Mouse (Mus musculus) spleen, adult 2 months (tissue): ENCODE results near the gene Dus1l. TPM values are rescaled to one million over a fixed set of nuclear protein-coding genes. Genes with fewer than 3 reads are reported as not detected.
A peak's percentile ranks its signal among the peaks of the same experiment; 100 is the strongest.

Experiments used
- DNase-seq, 2 experiments: peaks; one replicate each; pipeline versions ENCODE4 v3.0.0 to v3.0.0-alpha.2; 2012 to 2021; ENCODE audit warnings: low spot score in 2 of 2, low read depth in 1 of 2
- H3K27ac ChIP-seq: fragments of 200-500 bp; 2 replicates; pipeline ENCODE4 v1.5.1; 2012; ENCODE audit warnings: low read length, inconsistent platforms; ENCODE audit not compliant: insufficient read depth
- H3K27me3 ChIP-seq: fragments of 200-500 bp; 2 replicates; pipeline ENCODE4 v1.6.1; 2012; ENCODE audit warnings: mild to moderate bottlenecking, moderate library complexity, low read length, inconsistent platforms; ENCODE audit not compliant: control insufficient read depth, insufficient read depth
- H3K36me3 ChIP-seq: fragments of 200-500 bp; 2 replicates; pipeline ENCODE4 v1.6.1; 2012; ENCODE audit warnings: mild to moderate bottlenecking, low read length, inconsistent platforms; ENCODE audit not compliant: control insufficient read depth, insufficient read depth
- H3K4me1 ChIP-seq: fragments of 200-500 bp; 2 replicates; pipeline ENCODE4 v1.6.1; 2011; ENCODE audit warnings: inconsistent platforms; ENCODE audit not compliant: control insufficient read depth, insufficient read depth, insufficient read length
- H3K4me3 ChIP-seq: fragments of 200-500 bp; 2 replicates; pipeline ENCODE4 v1.5.1; 2011; ENCODE audit warnings: mild to moderate bottlenecking, inconsistent platforms; ENCODE audit not compliant: insufficient read depth, insufficient read length; ENCODE audit errors: extremely low read depth
- CTCF ChIP-seq: fragments of 200-500 bp; IDR thresholded peaks from 2 replicates; pipeline ENCODE4 v1.5.1; 2011; ENCODE audit warnings: mild to moderate bottlenecking, inconsistent platforms; ENCODE audit not compliant: insufficient read depth, insufficient read length, insufficient replicate concordance; ENCODE audit errors: extremely low read depth
- POLR2A ChIP-seq: fragments of 200-500 bp; IDR thresholded peaks from 2 replicates; pipeline ENCODE4 v1.6.1; 2011; ENCODE audit warnings: low read depth, low read length, inconsistent platforms
- WGBS: fragments of 180-500 bp; shearing (Covaris S2); methylation state at CpG from one replicate; pipeline ENCODE4 v1.1.7; 2018; 5-methylcytosine and 5-hydroxymethylcytosine counted together
- polyA plus RNA-seq: library from polyadenylated mRNA; depleted of rRNA; stranded (reverse); fragments of >200 nt; gene quantifications from 2 replicates; pipeline ENCODE4 v1.2.3, GENCODE M21; 2012

The Dus1l gene
- polyA plus RNA-seq, 1 experiment, result 35.0 TPM

DNA sequence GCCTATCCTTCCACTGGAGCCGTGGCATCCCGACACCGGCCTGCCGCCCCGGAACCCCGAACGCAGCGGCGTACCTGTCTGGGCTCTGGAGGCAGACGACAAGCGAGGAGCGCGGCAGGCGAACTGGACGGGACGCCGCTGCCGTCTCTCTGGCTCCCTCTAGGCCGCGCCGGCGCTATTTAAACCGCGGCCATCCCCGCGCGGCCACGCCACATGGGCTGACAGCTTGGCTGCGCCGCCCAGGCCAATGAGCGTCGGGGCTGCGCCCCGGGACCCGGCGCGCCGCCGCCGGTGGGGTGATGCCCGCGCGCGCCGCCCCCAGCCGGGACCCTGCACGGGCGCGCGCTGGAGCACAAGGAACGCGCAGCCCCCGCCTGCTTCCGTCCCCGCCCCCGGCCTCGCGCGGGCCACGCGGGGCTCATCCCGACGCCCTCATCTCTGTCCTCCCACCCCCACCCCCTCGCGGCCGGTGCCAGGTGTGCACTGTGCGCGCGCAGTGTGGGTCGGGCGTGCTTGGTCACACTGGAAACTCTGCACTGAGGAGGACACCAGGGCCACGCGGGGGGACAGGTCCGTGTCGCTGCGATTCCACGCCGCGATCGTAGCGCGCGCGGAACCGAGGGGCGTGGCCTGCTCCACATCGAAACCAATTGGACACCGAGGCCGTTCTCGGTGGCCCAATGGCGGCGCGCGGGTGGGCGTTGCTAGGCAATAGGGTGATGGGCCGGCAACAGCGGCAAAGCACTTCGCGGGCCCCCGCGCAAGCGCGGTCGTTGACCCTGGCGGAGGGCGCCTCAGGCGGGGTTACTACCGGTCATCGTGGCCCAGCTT is 28.0 kb upstream of the Dus1l start, which contains the start of gene Fasn:
Gene Fasn, minus strand, starts transcription at position 592 of the 831 bp plus-strand sequence.
- under 1% methylated on average over 104 of the region's 109 CpGs for WGBS
- TF ChIP-seq CTCF (peak; percentile 33; the same call in 1 of the 2 replicates), POLR2A (peak; percentile 98)

DNA sequence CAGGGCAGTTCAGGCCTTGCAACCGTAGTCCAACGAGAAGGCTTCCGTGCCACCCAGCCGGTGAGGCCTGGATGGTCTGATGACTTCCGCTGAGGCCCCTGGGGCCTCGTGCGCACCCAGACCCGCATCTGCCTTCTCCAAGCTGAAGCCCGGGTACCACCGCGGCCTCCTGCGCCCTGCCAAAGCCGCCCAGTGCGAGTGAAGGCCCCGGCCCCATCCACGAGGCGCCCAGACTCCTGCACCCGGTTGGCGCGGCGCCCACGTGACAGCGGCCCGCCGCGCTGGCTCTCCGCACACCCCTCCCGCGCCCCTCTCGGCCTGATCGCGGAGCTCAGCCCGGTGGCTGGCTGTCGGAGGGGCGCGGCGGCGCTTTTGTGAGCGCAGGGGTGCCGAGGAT is 27.3 kb upstream of the Dus1l start:
- DNase-seq, result no peak
- no peak for TF ChIP-seq CTCF
- no peak for TF ChIP-seq POLR2A
- peak overlapping the region; percentile 90 for H3K27ac ChIP-seq
- peak overlapping the region; percentile 88 for H3K4me3 ChIP-seq
- peaks cover 21% of the 10 kb centered on the region for H3K36me3 ChIP-seq
- WGBS, result under 1% methylated on average over 40 of the region's 40 CpGs
- H3K4me1 ChIP-seq, result peaks cover 12% of the 10 kb centered on the region; the same call in 1 of the 2 replicates
- H3K27me3 ChIP-seq, result no peaks in the 10 kb centered on the region

More for the DNA sequence above, 28.0 kb upstream of the Dus1l start, which contains the start of gene Fasn:
- H3K36me3 ChIP-seq, result peaks cover 17% of the 10 kb centered on the region
- H3K27ac ChIP-seq, result peak within 1 kb of the TSS; percentile 90
- peaks cover 12% of the 10 kb centered on the region; the same call in 1 of the 2 replicates for H3K4me1 ChIP-seq
- H3K27me3 ChIP-seq, result no peaks in the 10 kb centered on the region
- peak within 1 kb of the TSS; percentile 88 for H3K4me3 ChIP-seq
- peak; percentile 87 to 95 for DNase-seq

DNA sequence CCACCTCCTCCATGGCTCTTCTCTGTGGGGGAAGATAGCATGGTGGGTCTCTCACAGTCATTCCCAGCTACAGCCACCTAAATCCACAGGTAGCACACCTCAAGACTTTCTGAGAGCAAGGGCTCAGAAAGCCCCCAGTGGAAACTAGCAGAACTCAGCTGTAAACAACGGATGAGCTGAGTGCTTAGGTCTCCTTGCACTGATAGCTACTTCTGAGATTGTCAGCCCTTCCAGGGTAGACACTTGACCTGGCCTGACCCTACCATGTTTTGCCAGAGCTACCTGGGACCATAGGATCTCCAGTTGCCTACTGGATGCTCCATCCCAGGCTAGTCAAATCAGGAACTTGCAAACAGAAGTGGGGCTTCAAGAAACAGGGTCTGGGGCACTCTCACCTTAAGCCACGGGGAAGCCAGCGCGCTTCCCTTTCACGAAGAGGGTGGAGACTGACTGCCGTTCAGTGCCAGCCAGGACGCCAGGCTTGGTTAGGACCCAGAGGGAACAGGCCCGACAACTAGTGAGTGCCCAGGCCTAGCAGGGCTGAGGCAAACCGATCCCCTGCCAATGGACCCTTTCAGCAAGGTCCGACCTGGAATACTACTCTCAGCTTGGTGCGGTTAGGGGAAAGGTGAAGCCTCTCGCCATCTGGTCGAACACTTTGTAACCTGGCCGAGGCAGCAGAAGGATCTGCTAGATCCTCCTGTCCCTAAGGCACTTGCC is 26.8 kb upstream of the Dus1l start:
- Histone ChIP-seq H3K27me3 (no peaks in the 10 kb centered on the region), H3K4me1 (peaks cover 12% of the 10 kb centered on the region; the same call in 1 of the 2 replicates), H3K4me3 (peak overlapping the region; percentile 88), H3K27ac (peak overlapping the region; percentile 90), H3K36me3 (peaks cover 27% of the 10 kb centered on the region)
- WGBS, result 2% methylated on average over 14 of the region's 14 CpGs
- TF ChIP-seq CTCF (no peak), POLR2A (no peak)
- DNase-seq, result no peak

DNA sequence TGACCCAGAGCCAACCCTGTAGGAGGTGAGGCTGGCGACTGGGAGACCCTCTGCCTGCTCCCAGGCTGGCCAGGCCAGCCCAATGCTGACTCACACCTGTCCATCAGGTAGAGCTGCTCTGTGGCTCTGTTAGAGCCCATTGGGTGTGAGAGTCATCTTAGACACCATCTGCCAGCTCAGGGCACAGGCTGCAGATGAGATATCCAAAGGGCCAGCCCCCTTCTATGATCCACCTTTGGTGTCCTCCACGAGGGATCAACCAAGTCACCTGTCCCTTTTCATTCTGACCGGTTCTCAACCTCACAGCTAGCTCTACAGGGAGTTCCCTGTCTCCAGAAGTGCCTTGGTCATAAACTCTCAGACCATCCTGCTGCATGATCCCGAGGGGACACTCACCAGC is 26.1 kb upstream of the Dus1l start:
- no peaks in the 10 kb centered on the region for H3K27me3 ChIP-seq
- peaks cover 12% of the 10 kb centered on the region; the same call in 1 of the 2 replicates for H3K4me1 ChIP-seq
- H3K27ac ChIP-seq, result no peak overlapping the region
- TF ChIP-seq CTCF, result no peak
- TF ChIP-seq POLR2A, result no peak
- 68% methylated on average over 4 of the region's 4 CpGs for WGBS
- H3K36me3 ChIP-seq, result peaks cover 34% of the 10 kb centered on the region
- no peak for DNase-seq
- H3K4me3 ChIP-seq, result no peak overlapping the region

DNA sequence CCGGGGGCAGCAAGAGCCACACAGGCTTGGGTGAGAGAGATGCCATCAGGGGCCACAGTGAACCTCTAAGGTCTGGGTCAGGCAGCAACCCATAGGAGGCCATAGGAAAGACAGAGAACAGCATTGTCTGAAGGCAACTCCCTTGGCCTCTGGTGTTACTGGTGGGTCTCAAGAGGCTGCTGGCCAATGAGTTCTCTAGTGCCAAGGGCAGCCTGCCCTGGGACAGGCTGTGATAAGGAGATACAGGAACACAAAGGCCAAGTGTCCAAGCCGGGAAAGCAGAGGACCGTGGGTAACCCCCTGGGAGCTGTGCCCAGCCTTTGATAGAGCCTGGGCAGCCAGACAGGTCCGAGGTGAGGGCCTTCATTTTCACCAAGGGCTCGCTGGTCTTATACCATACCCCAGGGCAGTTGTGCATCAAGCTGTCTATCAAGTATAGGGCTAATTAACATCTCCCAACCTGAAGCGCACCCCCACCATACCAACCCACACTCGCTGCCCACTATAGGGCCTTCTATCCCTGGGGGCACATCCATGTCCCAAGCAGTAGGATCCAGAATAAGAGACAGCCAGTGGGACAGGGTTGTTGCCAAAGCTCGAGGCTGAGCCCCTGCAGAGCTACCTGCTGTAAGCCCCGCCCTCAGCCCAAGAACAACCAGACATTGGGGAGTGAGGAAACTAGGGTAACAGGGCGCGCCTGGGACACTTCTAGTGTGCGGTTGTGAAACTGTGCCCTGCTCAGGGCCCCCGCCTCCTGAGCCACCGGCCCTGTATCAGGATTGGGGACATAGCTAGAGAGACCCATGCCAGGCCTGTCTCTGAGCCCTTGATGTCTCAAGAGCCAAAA is 25.1 kb upstream of the Dus1l start:
- no peak overlapping the region for H3K27ac ChIP-seq
- H3K36me3 ChIP-seq, result peaks cover 44% of the 10 kb centered on the region
- DNase-seq, result no peak
- TF ChIP-seq POLR2A, result no peak
- TF ChIP-seq CTCF, result no peak
- H3K4me1 ChIP-seq, result peaks cover 12% of the 10 kb centered on the region; the same call in 1 of the 2 replicates
- WGBS, result 87% methylated on average over 14 of the region's 14 CpGs
- H3K27me3 ChIP-seq, result no peaks in the 10 kb centered on the region
- H3K4me3 ChIP-seq, result no peak overlapping the region

DNA sequence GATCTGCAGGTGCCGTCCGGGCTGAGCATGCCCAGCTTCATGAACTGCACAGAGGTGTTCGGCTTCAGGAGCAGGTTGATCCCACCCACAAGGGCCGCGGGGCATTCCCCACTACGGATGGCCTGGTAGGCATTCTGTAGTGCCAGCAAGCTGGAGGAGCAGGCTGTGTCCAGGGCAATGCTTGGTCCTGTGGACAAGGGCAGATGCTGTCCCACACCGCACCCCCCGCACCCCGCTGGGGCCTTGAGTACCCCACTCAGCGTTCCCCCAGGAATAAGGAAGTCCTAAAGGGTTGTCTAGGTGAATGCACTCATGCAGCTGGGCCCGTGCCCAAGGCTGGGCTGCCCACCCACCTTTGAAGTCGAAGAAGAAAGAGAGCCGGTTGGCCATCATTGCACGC is 24.3 kb upstream of the Dus1l start:
- 92% methylated on average over 14 of the region's 14 CpGs for WGBS
- Histone ChIP-seq H3K4me1 (peaks cover 9% of the 10 kb centered on the region; the same call in 1 of the 2 replicates), H3K4me3 (no peak overlapping the region), H3K27me3 (no peaks in the 10 kb centered on the region), H3K36me3 (peaks cover 51% of the 10 kb centered on the region), H3K27ac (no peak overlapping the region)
- TF ChIP-seq CTCF (no peak), POLR2A (no peak)
- no peak for DNase-seq
